Mouse (Mus musculus) CD4-positive, CD25-positive, alpha-beta regulatory T cell (primary cell): ENCODE measurements around the gene B020004J07Rik. TPM values are rescaled to one million over a fixed set of nuclear protein-coding genes. Genes with fewer than 3 reads are reported as not detected.

ENCODE experiments used
- polyA plus RNA-seq: library from polyadenylated mRNA; unstranded; fragments of 100-300 nt; shearing (Covaris generic); gene quantifications from one replicate; pipeline ENCODE4 v1.2.1, GENCODE M21; 2017

Gene B020004J07Rik
- not detected for polyA plus RNA-seq

GRCm38 (mm10) chr4:101843923-101844322 lies at the start of gene B020004J07Rik:
TSS of gene B020004J07Rik (minus strand) at chr4:101844023.

Other genes with a start within 250 kb of the B020004J07Rik start
- 77.6 TPM for gene Leprot, start 196.3 kb downstream of the B020004J07Rik start, polyA plus RNA-seq
- 0.36 TPM for gene Lepr, start 126.6 kb downstream of the B020004J07Rik start, polyA plus RNA-seq
- not detected for gene C130073F10Rik, start 49.8 kb upstream of the B020004J07Rik start, polyA plus RNA-seq
- gene Gm12800, start 65.1 kb upstream of the B020004J07Rik start, polyA plus RNA-seq: not detected
- gene Gm12794, start 96.4 kb upstream of the B020004J07Rik start, polyA plus RNA-seq: not detected
- not detected for gene Gm12790, start 137.0 kb upstream of the B020004J07Rik start, polyA plus RNA-seq
- not detected for gene Gm12789, start 142.6 kb upstream of the B020004J07Rik start, polyA plus RNA-seq
- 71.4 TPM for gene Pde4b, start 243.5 kb upstream of the B020004J07Rik start, polyA plus RNA-seq